Mouse (Mus musculus): ENCODE measurements around the gene C2cd2l. TPM values are rescaled to one million over a fixed set of nuclear protein-coding genes. Genes with fewer than 3 reads are reported as not detected.

The C2cd2l gene
- polyA plus RNA-seq, 1 experiment from 2014 or later, result 10.3 TPM

GRCm38 (mm10) chr9:44268027-44268360 is 52.1 kb downstream of the C2cd2l start:
- ATAC-seq, result peak; percentile 97
- H3K36me3 ChIP-seq (ENCODE audit: insufficient read depth, low read length), result no peaks in the 10 kb centered on the region
- peak overlapping the region; percentile 95 for H3K9ac ChIP-seq (replicated peaks; ENCODE audit: low read depth)
- H3K9me3 ChIP-seq (ENCODE audit: low read length), result no peaks in the 10 kb centered on the region
- H3K4me3 ChIP-seq (ENCODE audit: low read depth, low read length), result peak overlapping the region; percentile 56
- DNase-seq (ENCODE audit: low spot score), result peak; percentile 94
- 8% methylated on average over 24 of the region's 28 CpGs for WGBS
- H3K27ac ChIP-seq (ENCODE audit: low read length), result peak overlapping the region; percentile 92
- TF ChIP-seq CTCF (IDR thresholded peaks at IDR 0.05) (peak; percentile 76), EP300 (IDR thresholded peaks at IDR 0.05) (no peak)
- H3K27me3 ChIP-seq (replicated peaks; ENCODE audit: insufficient read depth, low read length), result no peaks in the 10 kb centered on the region
- H3K4me2 ChIP-seq (replicated peaks; ENCODE audit: low read depth, low read length), result peak overlapping the region; percentile 86
- H3K4me1 ChIP-seq (ENCODE audit: insufficient read depth, low read depth, low read length), result peaks cover 7% of the 10 kb centered on the region; the same call in 1 of the 2 replicates

- H3K36me3 ChIP-seq (ENCODE audit: insufficient read depth, low read length), result no peaks in the 10 kb centered on the region
- H3K4me3 ChIP-seq (ENCODE audit: low read depth, low read length), result peak overlapping the region; percentile 56
- WGBS, result 7% methylated on average over 21 of the region's 23 CpGs
- peak overlapping the region; percentile 86 for H3K4me2 ChIP-seq (replicated peaks; ENCODE audit: low read depth, low read length)
- H3K27ac ChIP-seq (ENCODE audit: low read length), result peak overlapping the region; percentile 92
- no peak for TF ChIP-seq EP300 (IDR thresholded peaks at IDR 0.05)
- TF ChIP-seq CTCF (IDR thresholded peaks at IDR 0.05), result peak; percentile 47
- H3K4me1 ChIP-seq (ENCODE audit: insufficient read depth, low read depth, low read length), result peaks cover 7% of the 10 kb centered on the region; the same call in 1 of the 2 replicates
- no peaks in the 10 kb centered on the region for H3K9me3 ChIP-seq (ENCODE audit: low read length)
- peak overlapping the region; percentile 95 for H3K9ac ChIP-seq (replicated peaks; ENCODE audit: low read depth)
- no peaks in the 10 kb centered on the region for H3K27me3 ChIP-seq (replicated peaks; ENCODE audit: insufficient read depth, low read length)
- DNase-seq (ENCODE audit: low spot score), result peak; percentile 41
- peak; percentile 37; the same call in 1 of the 2 replicates for ATAC-seq
Measured at GRCm38 (mm10) chr9:44267319-44268026, 52.6 kb downstream of the C2cd2l start.

GRCm38 (mm10) chr9:44266478-44267226 is 53.4 kb downstream of the C2cd2l start:
- no peaks in the 10 kb centered on the region for H3K27me3 ChIP-seq (replicated peaks; ENCODE audit: insufficient read depth, low read length)
- peaks cover 7% of the 10 kb centered on the region; the same call in 1 of the 2 replicates for H3K4me1 ChIP-seq (ENCODE audit: insufficient read depth, low read depth, low read length)
- peak overlapping the region; percentile 92 for H3K27ac ChIP-seq (ENCODE audit: low read length)
- peak overlapping the region; percentile 95 for H3K9ac ChIP-seq (replicated peaks; ENCODE audit: low read depth)
- H3K9me3 ChIP-seq (ENCODE audit: low read length), result no peaks in the 10 kb centered on the region
- WGBS, result 45% methylated on average over 8 of the region's 8 CpGs
- TF ChIP-seq CTCF (IDR thresholded peaks at IDR 0.05) (no peak), EP300 (IDR thresholded peaks at IDR 0.05) (no peak)
- H3K4me2 ChIP-seq (replicated peaks; ENCODE audit: low read depth, low read length), result peak overlapping the region; percentile 86
- H3K4me3 ChIP-seq (ENCODE audit: low read depth, low read length), result 0 out of 2 replicates have a peak overlapping the region, but pooled peaks have one; percentile 56
- no peak for ATAC-seq
- DNase-seq (ENCODE audit: low spot score), result peak; percentile 58
- no peaks in the 10 kb centered on the region for H3K36me3 ChIP-seq (ENCODE audit: insufficient read depth, low read length)

- ATAC-seq (no peak), DNase-seq (ENCODE audit: low spot score) (no peak)
- no peaks in the 10 kb centered on the region; the same call in 1 of the 2 replicates for H3K4me1 ChIP-seq (ENCODE audit: insufficient read depth, low read depth, low read length)
- H3K4me3 ChIP-seq (ENCODE audit: low read depth, low read length), result no peak overlapping the region
- H3K36me3 ChIP-seq (ENCODE audit: insufficient read depth, low read length), result no peaks in the 10 kb centered on the region
- TF ChIP-seq CTCF (IDR thresholded peaks at IDR 0.05), result no peak
- no peak for TF ChIP-seq EP300 (IDR thresholded peaks at IDR 0.05)
- no peak overlapping the region for H3K4me2 ChIP-seq (replicated peaks; ENCODE audit: low read depth, low read length)
- H3K9ac ChIP-seq (replicated peaks; ENCODE audit: low read depth), result no peak overlapping the region
- H3K27ac ChIP-seq (ENCODE audit: low read length), result no peak overlapping the region
- no peaks in the 10 kb centered on the region for H3K9me3 ChIP-seq (ENCODE audit: low read length)
- no peaks in the 10 kb centered on the region for H3K27me3 ChIP-seq (replicated peaks; ENCODE audit: insufficient read depth, low read length)
- 82% methylated on average over 14 of the region's 14 CpGs for WGBS
Measured at GRCm38 (mm10) chr9:44261388-44261787, 58.7 kb downstream of the C2cd2l start.

Small RNA genes within 50 kb of the gene (microRNA-seq; reads per million reads assigned to microRNA genes)
- gene Gm44335, result not detected

Other genes starting within 250 kb of the C2cd2l start
- 0.08 TPM in 1 of 2 replicates, not detected in the other for gene Mfrp, start 218.6 kb downstream of the C2cd2l start, polyA plus RNA-seq (2015; fragmentation: Nextera tagmentation; extraction: Ambion mirVana)
- 9.8 and 10.3 TPM in 2 replicates for gene C1qtnf5, start 213.0 kb downstream of the C2cd2l start, polyA plus RNA-seq (2015; fragmentation: Nextera tagmentation; extraction: Ambion mirVana)
- 0.29 and 0.30 TPM in 2 replicates for gene Gm49380, start 206.8 kb downstream of the C2cd2l start, polyA plus RNA-seq (2015; fragmentation: Nextera tagmentation; extraction: Ambion mirVana)
- gene Rnf26, start 206.8 kb downstream of the C2cd2l start, polyA plus RNA-seq (2015; fragmentation: Nextera tagmentation; extraction: Ambion mirVana), result 18.8 and 19.0 TPM in 2 replicates
- gene Mcam, start 185.8 kb downstream of the C2cd2l start, polyA plus RNA-seq (2015; fragmentation: Nextera tagmentation; extraction: Ambion mirVana), result 113 and 116 TPM in 2 replicates
- gene Cbl, start 86.2 kb downstream of the C2cd2l start, polyA plus RNA-seq (2015; fragmentation: Nextera tagmentation; extraction: Ambion mirVana), result 6.8 and 9.3 TPM in 2 replicates
- gene Ccdc153, start 79.6 kb downstream of the C2cd2l start, polyA plus RNA-seq (2015; fragmentation: Nextera tagmentation; extraction: Ambion mirVana), result 59.6 and 60.0 TPM in 2 replicates
- gene Pdzd3, start 68.8 kb downstream of the C2cd2l start, polyA plus RNA-seq (2015; fragmentation: Nextera tagmentation; extraction: Ambion mirVana), result 0.13 TPM in 1 of 2 replicates, not detected in the other
- 9.4 and 10.1 TPM in 2 replicates for gene Nlrx1, start 51.7 kb downstream of the C2cd2l start, polyA plus RNA-seq (2015; fragmentation: Nextera tagmentation; extraction: Ambion mirVana)
- gene Abcg4, start 31.7 kb downstream of the C2cd2l start, polyA plus RNA-seq (2015; fragmentation: Nextera tagmentation; extraction: Ambion mirVana), result 0.47 and 0.63 TPM in 2 replicates
- gene Hinfp, start 14.6 kb downstream of the C2cd2l start, polyA plus RNA-seq (2015; fragmentation: Nextera tagmentation; extraction: Ambion mirVana), result 10.0 and 11.3 TPM in 2 replicates
- gene Dpagt1, start 5.7 kb upstream of the C2cd2l start, polyA plus RNA-seq (2015; fragmentation: Nextera tagmentation; extraction: Ambion mirVana), result 38.3 and 42.1 TPM in 2 replicates
- 50.0 and 52.7 TPM in 2 replicates for gene H2afx, start 14.4 kb upstream of the C2cd2l start, polyA plus RNA-seq (2015; fragmentation: Nextera tagmentation; extraction: Ambion mirVana)
- 57.5 and 59.3 TPM in 2 replicates for gene Hmbs, start 23.9 kb upstream of the C2cd2l start, polyA plus RNA-seq (2015; fragmentation: Nextera tagmentation; extraction: Ambion mirVana)
- 24.5 and 26.1 TPM in 2 replicates for gene Vps11, start 41.4 kb upstream of the C2cd2l start, polyA plus RNA-seq (2015; fragmentation: Nextera tagmentation; extraction: Ambion mirVana)
- 11.1 and 11.4 TPM in 2 replicates for gene Hyou1, start 59.2 kb upstream of the C2cd2l start, polyA plus RNA-seq (2015; fragmentation: Nextera tagmentation; extraction: Ambion mirVana)
- gene Slc37a4, start 76.6 kb upstream of the C2cd2l start, polyA plus RNA-seq (2015; fragmentation: Nextera tagmentation; extraction: Ambion mirVana), result 14.7 and 17.7 TPM in 2 replicates
- gene Rps25, start 86.9 kb upstream of the C2cd2l start, polyA plus RNA-seq (2015; fragmentation: Nextera tagmentation; extraction: Ambion mirVana), result 1,758 and 2,031 TPM in 2 replicates
- gene Trappc4, start 87.3 kb upstream of the C2cd2l start, polyA plus RNA-seq (2015; fragmentation: Nextera tagmentation; extraction: Ambion mirVana), result 133 and 136 TPM in 2 replicates
- 24.2 and 24.5 TPM in 2 replicates for gene Ccdc84, start 98.3 kb upstream of the C2cd2l start, polyA plus RNA-seq (2015; fragmentation: Nextera tagmentation; extraction: Ambion mirVana)
- not detected in 2 replicates for gene Foxr1, start 120.9 kb upstream of the C2cd2l start, polyA plus RNA-seq (2015; fragmentation: Nextera tagmentation; extraction: Ambion mirVana)
- 2.2 and 2.3 TPM in 2 replicates for gene Upk2, start 134.7 kb upstream of the C2cd2l start, polyA plus RNA-seq (2015; fragmentation: Nextera tagmentation; extraction: Ambion mirVana)
- 10.7 and 12.3 TPM in 2 replicates for gene Bcl9l, start 162.5 kb upstream of the C2cd2l start, polyA plus RNA-seq (2015; fragmentation: Nextera tagmentation; extraction: Ambion mirVana)
- 0.17 TPM in 2 replicates for gene Cxcr5, start 241.6 kb upstream of the C2cd2l start, polyA plus RNA-seq (2015; fragmentation: Nextera tagmentation; extraction: Ambion mirVana)

Measured in lung, postnatal 0 days (tissue).